Mouse (Mus musculus) urinary bladder, adult 2 months (tissue): ENCODE measurements around the gene Inpp5b. TPM values are rescaled to one million over a fixed set of nuclear protein-coding genes. Genes with fewer than 3 reads are reported as not detected.
"Not testable (repeated sequence)": the region's sequence is repeated elsewhere in the genome, so short reads cannot be mapped to it uniquely, and the experiment has no call there.

Experiments used
- DNase-seq: peaks from one replicate; pipeline ENCODE4 v3.0.0; 2022; ENCODE audit warnings: low spot score
- polyA plus RNA-seq: library from polyadenylated mRNA; depleted of rRNA; stranded (reverse); fragments of >200 nt; gene quantifications from 2 replicates; pipeline ENCODE4 v1.2.3, GENCODE M21; 2012; rRNA removed

The Inpp5b gene
- polyA plus RNA-seq: 30.0 and 34.8 TPM in 2 replicates

GRCm38 (mm10) chr4:124741376-124742343 is at the start of gene Inpp5b:
Gene Inpp5b, plus strand, starts transcription at chr4:124741850.
- peak; percentile 72 for DNase-seq

DNA sequence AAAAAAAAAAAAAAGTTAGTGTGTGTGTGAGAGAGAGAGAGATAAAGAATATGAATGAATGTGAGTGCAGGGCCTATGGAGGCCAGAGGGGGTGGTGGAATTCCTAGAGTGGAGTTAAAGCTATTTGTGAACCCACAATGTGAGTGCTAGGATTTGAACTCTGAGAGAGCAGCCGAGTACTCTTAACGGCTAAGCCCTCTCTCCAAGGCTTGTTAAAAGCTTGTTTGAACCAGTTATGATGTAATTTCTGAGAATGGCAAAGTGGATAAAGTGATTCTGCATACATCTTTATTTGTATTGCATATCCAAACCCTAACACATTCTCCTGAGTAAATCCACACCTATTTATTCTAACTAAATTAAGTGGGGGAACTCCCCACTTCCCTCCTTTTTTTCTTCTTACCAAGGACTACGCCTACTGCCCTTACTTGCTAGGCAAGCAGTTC is 49.2 kb upstream of the Inpp5b start:
- no peak for DNase-seq

GRCm38 (mm10) chr4:124693135-124693894 is 48.3 kb upstream of the Inpp5b start, which contains the start of gene Utp11:
Gene Utp11, minus strand, starts transcription at chr4:124693600.
- peak; percentile 75 for DNase-seq

- no peak for DNase-seq
These were observed 47.1 kb upstream of the Inpp5b start for GRCm38 (mm10) chr4:124694572-124694971.

DNA sequence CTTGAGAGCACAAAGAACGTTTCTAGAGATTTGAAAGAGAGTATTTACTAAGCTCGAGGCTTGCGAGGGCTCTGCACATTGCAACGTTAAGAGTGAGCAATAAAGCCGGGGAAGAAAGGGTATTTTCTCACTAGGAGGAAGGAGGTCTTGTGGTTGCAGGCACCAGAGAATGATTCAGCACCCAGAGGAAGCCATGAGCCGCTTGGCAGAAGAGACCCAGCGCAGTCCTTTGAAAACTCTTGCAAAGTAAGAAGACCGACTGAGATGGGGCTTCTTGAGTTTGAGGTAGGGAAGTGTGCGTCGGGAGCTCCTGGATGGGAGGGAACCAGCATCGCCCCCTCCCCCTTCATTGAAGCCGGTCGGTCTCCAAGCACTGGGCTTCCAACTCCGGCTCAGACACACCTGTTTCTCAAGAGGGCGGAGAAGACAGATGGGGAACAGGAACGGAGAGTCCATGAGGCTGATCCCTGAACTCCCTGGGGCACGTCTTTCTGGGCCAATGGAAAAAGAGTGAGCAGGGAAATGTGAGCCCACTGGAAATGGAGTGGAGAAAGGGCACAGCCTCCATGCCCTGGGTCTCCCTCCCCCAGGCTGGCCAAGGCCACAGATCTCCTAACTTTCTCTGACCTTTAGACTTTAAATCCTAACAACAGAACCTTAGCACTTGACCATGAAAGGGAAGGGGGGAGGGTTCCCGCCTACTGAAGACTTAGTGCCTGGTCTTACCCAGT is 45.7 kb upstream of the Inpp5b start:
- DNase-seq: no peak

GRCm38 (mm10) chr4:124699791-124700190 is 41.9 kb upstream of the Inpp5b start:
- no peak for DNase-seq

GRCm38 (mm10) chr4:124700248-124700971 is 41.2 kb upstream of the Inpp5b start, which contains the start of gene Fhl3:
Gene Fhl3, plus strand, starts transcription at chr4:124700701.
- peak; percentile 51 for DNase-seq

DNA sequence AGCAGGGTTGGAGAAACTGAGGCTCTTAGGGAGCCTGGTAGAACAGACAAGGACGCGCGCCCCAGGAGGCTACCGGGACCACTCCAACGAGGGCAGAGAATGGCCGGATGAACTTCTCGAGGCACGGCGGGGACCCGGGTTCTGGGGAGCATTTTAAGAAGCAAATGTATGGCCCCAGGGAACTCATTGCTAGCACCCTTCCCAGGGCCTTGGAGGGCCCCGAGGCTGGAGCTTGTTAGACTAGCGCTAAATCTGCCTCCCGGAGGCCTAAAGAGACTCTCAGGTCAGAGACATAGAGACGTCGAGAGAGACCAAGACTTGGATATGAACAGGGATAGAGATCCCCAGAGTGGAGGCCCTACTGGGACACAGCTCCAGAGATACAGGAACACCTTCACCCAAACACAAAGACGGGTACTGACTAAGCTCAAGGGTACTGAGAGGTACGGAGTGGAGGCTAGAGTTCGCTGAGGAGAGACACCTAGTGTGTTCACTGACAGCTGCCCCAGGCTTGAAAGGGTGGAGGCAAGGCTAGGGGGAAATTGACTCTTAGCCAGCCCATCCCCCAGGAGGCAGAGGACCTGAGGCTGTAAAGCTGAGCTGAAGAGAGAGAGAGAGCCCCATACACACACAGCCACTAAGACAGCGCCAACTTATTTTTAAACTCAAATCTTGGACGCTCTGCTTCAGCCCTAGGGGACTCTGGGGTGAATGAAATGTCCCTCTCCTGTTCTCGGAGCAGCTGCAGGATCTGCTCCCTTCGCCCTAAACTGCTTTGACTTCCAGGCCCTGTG is 40.4 kb upstream of the Inpp5b start:
- no peak for DNase-seq

DNA sequence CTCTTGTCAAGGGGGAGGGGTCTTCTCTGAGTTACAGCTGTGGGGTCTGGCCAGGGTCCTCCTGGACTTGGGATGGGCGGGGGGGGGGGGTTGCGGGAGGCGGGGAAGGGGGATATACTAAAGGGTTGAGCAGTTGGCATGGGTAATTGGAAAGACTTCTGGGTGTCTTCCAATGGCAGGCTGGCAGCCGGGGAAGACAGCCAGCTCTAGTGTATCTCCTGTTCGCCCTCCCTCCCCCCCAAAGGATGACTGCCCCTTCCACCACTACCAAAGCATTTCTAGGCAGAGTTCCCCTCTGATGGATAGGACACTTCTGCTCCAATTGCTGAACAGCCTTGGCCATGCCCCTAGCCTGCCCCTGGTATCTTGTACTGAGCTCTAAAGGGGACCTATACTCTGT is 39.7 kb upstream of the Inpp5b start:
- no peak for DNase-seq

GRCm38 (mm10) chr4:124703406-124703805 is 38.2 kb upstream of the Inpp5b start:
- no peak for DNase-seq

GRCm38 (mm10) chr4:124703881-124704796 is 37.5 kb upstream of the Inpp5b start:
- DNase-seq: no peak

- DNase-seq: no peak
These were observed 36.7 kb upstream of the Inpp5b start for GRCm38 (mm10) chr4:124704797-124705474.

GRCm38 (mm10) chr4:124705661-124706269 is 35.9 kb upstream of the Inpp5b start:
- DNase-seq: no peak

DNA sequence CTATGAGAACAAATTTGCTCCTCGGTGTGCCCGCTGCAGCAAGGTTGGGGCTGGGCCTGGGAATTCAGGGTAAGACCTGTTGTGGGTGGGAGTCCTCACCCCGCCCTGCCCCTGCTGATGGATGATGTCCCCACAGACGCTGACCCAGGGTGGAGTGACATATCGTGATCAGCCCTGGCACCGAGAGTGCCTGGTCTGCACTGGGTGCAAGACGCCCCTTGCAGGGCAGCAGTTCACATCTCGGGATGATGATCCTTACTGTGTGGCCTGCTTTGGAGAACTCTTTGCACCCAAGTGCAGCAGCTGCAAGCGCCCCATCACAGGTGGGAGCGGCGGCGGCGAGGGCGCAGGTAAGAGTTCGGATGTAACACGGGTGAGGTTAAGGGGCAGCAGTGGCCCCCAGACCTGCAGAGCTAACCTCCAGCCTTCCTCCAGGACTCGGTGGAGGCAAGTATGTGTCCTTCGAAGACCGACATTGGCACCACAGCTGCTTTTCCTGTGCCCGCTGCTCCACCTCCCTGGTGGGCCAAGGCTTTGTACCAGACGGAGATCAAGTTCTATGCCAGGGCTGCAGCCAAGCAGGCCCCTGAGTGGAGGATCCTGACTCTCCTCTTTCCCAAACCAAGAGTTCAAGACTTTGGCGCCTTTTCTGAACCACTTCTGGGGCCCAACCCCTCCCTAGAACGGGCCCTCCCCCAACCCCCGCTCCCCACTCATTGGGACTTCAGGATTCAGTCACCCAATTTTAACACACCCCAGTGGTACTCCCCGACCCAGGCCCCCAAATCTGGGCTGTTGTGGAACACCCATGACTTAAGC is 34.1 kb upstream of the Inpp5b start:
- not testable (repeated sequence) for DNase-seq

GRCm38 (mm10) chr4:124708200-124708517 is 33.5 kb upstream of the Inpp5b start:
- not testable (repeated sequence) for DNase-seq

GRCm38 (mm10) chr4:124708518-124709477 is 32.9 kb upstream of the Inpp5b start:
- peak; percentile 80 for DNase-seq
